Mouse (Mus musculus): ENCODE measurements at regions not wholly inside any gene's neighbourhood (a gene's known extent, or its start where the extent isn't known, plus 50 kb on each side); places are given as distances from the start of the nearest gene placed in this dataset.

DNA sequence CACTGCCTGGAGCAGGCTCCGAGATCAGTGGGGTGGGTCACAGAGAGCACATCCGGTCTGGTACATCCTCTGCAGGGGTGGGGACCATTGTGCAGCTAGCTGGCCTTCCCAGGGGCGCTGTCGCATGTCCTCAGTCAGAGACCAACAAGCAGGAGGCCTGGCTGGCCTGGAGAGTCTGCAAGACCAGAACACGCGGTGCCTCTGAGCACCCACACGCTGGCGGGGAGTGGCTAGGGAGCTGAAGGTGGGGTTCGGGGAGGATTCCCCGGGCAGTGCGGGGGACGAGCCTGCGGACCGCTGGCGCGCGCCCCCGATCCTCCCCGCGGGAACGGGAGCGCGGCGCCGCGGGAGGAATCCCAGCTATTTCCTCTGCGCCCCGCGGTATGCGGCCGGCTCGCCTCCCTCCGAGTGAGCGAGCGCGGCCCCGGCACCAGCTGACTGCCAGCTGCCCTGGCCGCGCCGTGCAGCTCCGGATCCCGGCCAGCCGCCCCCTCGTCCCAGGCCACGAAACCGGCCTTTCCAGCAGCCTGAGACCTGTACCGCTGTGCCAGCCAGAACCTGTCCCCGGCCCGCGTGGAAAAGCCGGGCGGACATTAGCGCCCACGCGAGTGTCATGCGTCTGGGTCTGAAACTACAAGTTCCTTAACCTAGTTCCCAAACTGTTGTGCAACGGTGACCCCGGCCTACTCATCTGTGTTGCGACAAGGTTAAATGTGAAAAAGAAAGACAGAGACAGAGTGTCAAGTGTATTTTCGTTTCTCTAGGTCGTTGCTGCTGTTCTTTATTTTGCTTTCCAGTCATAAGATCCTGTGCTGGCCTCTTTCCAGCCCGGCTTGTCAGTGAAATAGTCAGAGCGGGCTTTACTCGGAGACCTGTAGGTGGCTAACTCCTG lies 61.2 kb downstream of the Pkdcc start:
- peak in 1 of 2 experiments; percentile 42 for DNase-seq (ENCODE audit: low spot score in 2 of 2)

DNA sequence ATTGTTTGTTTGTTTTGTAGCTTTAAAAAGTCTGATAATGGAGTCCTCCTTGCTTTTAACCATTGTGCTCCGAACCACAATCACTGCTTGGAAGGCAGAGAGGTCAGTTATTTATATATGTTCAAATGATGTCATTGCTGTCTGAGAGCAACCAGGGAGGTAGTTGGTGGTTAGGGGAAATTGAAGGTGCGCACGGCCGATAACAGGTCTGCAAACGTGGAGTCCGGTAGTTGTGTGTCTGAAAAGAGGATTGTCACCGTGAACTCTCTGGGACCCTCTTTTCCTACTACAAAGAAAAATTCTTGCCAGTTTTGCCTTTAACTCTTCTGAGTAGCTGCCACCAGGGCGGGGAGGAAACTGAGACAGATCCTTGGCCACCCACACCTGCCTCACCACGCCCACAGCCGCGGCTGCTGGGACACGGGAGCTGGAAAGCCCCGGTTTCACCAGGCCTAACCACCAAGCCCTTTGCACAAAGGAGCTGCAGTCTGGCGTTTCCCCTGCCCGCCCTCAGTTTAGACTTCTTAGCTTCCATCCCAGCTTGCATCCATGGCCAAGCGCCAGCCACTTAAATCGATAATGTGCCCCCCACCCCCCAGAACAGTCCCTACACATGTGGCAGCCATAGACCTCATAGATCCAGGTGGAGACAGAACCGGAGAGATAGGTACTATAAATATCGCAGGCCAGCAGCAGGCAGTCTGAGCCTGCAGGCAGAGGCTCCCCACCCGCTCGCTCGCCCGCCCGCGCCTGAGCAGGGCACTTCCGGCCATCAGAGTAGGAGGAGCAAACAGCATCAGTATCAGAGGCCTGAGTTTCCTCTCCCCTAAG lies 62.2 kb downstream of the Pkdcc start:
- peak in 1 of 2 experiments; percentile 27 for DNase-seq (ENCODE audit: low spot score in 2 of 2)

DNA sequence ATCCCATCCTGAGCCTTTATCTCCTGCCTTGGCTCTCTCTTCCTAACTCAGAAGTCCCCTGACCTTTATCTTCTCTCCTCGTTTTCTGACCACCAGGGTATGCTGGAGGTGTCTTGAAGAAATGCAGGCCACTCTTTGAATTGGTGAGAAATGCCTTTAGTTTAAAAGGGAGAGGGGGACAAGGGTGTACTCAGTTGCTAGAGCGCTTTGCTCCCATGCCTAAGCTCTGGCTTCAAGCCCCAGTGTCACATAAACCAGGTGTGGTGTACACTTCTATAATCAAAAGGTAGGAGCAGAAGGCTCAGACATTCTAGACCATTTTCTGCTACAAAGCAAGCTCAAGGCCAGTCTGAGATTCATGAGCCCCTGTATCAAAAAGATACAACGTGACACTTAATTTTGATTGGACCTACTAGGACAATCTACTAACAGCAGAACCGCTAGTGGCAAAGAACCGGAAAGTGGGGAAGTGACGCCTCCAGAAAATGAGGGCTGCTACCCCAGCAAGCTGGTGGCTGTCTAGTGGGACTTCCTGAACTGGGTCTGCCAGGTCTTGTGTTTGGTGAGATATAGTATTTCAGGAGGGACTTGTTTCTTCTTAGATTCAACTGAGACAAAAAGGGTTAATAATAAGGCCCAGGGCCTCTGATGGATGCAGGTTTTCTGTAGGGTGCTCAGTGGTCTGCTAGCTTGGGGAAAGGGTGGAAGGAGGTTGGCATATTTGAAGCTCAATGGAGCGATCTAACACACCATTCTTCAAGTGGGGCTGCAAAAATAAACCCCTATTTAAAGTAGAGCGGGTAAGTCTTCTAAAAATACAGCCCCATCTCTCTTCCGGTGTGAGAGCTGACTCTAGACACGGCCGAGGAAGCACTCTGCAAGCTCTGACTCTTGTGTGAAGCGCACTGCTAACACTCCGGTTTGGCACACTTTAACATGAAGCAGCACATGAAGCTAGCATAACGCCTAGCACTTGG lies 63.1 kb downstream of the Pkdcc start:
- DNase-seq (ENCODE audit: low spot score in 2 of 2), result no peak

DNA sequence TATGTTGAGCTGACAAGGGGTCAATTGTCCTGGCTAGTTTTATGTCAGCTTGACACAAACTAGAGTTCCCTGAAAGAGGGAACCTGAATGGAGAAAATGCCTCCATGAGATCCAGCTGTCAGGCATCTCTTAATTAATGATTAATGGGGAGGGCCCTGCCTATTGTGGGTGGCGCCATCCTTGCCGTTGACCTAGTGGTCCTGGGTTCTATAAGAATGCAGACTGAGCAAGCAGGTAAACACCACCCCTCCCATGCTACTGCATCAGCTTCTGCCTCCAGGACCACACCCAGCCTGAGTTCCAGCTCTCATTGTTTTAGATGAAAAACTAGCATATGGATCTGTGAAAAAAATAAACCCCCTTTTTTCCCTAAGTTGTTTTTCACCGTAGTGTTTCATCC lies 67.4 kb upstream of the Eml4 start:
- DNase-seq (ENCODE audit: low spot score in 2 of 2), result no peak

DNA sequence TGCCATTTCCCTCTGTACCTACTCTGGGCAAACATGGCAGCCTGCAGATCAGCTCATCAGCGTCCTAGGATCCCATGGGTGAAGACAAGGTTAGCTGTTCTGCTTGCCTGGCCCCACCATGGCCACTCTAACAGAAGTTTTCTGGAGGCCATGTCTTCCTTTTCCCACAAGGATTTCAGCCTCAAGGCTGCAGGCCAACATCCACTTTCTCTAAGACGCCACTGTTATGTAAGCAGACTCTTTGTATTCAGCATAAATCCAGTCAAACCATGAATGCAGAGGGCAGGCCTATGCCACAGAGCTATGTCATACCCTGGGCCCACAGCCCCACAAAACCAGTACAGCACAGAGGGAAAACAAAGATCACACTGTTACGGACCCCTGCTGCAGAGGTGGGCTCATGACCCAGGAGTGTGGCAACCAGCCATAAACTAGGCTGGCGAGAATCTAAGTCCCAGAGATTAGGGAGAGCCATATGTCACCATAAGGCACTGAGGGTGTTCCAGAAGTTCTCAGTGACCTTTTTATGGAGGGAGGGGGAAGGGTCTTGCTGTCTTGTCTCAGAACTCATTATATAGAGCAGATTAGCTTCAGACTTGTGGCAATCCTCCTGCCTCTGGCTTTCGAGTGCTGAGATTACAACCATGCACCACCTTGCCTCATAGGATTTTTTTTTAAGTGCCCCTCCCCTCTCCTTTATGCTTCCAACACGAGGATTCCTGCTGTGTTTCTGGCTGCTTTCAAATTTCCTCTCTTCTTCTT lies 63.2 kb upstream of the Eml4 start:
- DNase-seq (ENCODE audit: low spot score in 2 of 2), result no peak

DNA sequence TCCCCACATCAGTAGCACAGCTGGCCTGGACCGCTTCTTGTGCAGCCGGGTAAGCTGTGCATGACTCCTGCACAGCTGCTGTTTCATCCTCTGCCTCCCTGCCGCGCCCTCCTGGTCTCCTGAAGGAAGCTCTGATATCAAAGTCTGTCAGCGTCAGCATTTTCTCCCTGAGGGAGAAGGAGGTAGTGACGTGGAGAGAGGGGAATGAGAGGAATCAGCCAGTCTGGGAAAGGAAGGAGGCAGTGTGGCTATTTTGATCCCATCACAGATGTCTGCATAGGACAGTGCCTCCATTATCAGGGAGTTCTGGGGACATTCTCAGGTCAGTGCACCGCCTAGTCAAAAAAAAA lies 62.6 kb upstream of the Eml4 start:
- peak in 1 of 2 experiments; percentile 22 for DNase-seq (ENCODE audit: low spot score in 2 of 2)

DNA sequence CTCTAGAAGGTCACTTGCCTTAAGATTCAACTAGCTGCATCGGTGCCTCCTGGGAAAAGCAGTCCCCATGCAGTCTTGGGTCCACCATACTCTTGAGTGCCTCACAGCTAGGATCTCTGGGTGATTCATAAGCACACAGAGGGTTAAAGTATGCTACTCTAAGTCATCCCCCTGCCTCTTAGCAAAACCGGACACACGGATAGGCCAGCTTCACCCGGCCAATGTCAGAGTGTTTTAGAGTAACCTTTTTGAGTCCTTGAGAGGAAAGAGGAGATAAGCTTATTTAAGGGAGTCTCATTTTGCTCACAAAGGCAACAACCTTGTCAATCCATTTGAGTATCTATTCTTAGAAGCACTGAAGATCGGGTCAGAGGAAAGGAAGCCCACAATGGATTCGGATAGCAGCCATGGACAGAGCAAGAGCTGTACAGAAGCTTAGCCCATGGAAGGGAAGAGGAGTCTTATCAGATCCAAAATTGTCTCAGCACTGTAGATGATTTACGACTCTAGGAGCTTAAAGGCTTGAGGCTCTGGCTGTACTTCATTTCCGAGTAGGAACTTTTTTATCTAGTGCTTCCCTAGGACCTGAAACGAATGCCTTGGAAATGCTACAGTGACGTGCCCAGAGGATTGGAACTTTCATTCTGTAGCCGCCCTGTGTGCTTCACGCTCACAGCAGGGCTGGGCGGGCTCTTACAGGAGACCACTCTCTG lies 55.0 kb upstream of the Eml4 start:
- no peak for DNase-seq (ENCODE audit: low spot score in 2 of 2)

DNA sequence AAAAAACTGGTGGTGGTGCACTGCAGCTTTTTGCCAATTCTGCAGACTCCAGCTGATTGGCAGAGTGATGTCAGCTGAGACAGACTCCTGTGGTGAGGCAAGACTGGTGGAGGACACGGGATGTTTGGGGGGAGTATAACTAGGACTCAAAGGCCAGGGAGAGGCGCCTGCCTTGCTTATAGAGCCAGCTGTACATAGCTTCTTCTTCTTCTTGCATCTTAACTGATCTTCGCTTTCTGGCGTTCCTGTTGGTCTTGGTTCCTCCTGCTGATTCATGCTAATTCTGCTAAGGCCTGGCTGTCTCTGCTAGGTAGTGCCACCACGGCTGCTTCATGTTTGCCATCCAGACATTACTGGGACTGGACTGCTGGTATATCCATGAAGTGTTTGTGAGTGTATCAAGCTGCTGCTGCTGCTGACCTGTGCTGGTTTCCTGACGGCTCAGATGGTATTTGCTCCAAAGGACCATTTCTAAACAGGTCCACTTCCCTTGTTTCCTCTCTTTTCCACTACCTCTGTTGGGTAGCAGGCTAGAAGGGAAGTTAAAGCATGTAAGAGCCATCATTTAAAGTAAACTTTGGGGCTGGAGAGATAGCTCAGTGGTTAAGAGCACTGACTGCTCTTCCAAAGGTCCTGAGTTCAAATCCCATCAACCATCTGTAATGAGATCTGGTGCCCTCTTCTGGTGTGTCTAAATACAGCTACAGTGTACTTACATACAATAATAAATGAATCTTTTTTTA lies 53.2 kb upstream of the Eml4 start:
- DNase-seq (ENCODE audit: low spot score in 2 of 2), result no peak

Measured in layer of hippocampus, adult 8-10 months (tissue).